Mouse (Mus musculus): ENCODE measurements at regions not wholly inside any gene's neighbourhood (a gene's known extent, or its start where the extent isn't known, plus 50 kb on each side); places are given as distances from the start of the nearest gene placed in this dataset.

- ATAC-seq (ENCODE audit: low read depth), result no peak
- no peaks in the 10 kb centered on the region for H3K27me3 ChIP-seq (ENCODE audit: control insufficient read depth, insufficient read depth, low read depth, low read length)
- no peaks in the 10 kb centered on the region for H3K36me3 ChIP-seq (ENCODE audit: control insufficient read depth, insufficient read depth)
- WGBS (ENCODE audit: insufficient replicate concordance), result 64% methylated on average over 3 of the region's 3 CpGs
- H3K27ac ChIP-seq (ENCODE audit: low read length), result no peak overlapping the region
- H3K9ac ChIP-seq (ENCODE audit: low read depth, low read length), result no peak overlapping the region
- no peaks in the 10 kb centered on the region for H3K4me1 ChIP-seq (ENCODE audit: control insufficient read depth, low read depth, low read length)
- H3K4me3 ChIP-seq (ENCODE audit: low read depth, low read length), result no peak overlapping the region
- H3K4me2 ChIP-seq (ENCODE audit: low read depth, low read length), result no peak overlapping the region
- no peaks in the 10 kb centered on the region for H3K9me3 ChIP-seq (replicated peaks; ENCODE audit: control insufficient read depth, low read length)
Observed at GRCm38 (mm10) chr16:93102174-93102573, 276.2 kb upstream of the Runx1 start.

- ATAC-seq (ENCODE audit: low read depth), result no peak
- WGBS (ENCODE audit: insufficient replicate concordance), result 58% methylated on average over 8 of the region's 8 CpGs
Observed at GRCm38 (mm10) chr16:93098057-93098456, 272.1 kb upstream of the Runx1 start.

GRCm38 (mm10) chr16:93096175-93096574 is 270.2 kb upstream of the Runx1 start:
- no peak overlapping the region for H3K27ac ChIP-seq (ENCODE audit: low read length)
- no peak overlapping the region for H3K4me3 ChIP-seq (ENCODE audit: low read depth, low read length)
- no peaks in the 10 kb centered on the region for H3K27me3 ChIP-seq (ENCODE audit: control insufficient read depth, insufficient read depth, low read depth, low read length)
- no peaks in the 10 kb centered on the region for H3K4me1 ChIP-seq (ENCODE audit: control insufficient read depth, low read depth, low read length)
- H3K9ac ChIP-seq (ENCODE audit: low read depth, low read length), result no peak overlapping the region
- no peak overlapping the region for H3K4me2 ChIP-seq (ENCODE audit: low read depth, low read length)
- 70% methylated on average over 5 of the region's 5 CpGs for WGBS (ENCODE audit: insufficient replicate concordance)
- ATAC-seq (ENCODE audit: low read depth), result no peak
- H3K9me3 ChIP-seq (replicated peaks; ENCODE audit: control insufficient read depth, low read length), result no peaks in the 10 kb centered on the region
- no peaks in the 10 kb centered on the region for H3K36me3 ChIP-seq (ENCODE audit: control insufficient read depth, insufficient read depth)

More at GRCm38 (mm10) chr16:93098057-93098456, 272.1 kb upstream of the Runx1 start:
- no peak overlapping the region for H3K4me3 ChIP-seq (ENCODE audit: low read depth, low read length)
- no peak overlapping the region for H3K27ac ChIP-seq (ENCODE audit: low read length)
- H3K9me3 ChIP-seq (replicated peaks; ENCODE audit: control insufficient read depth, low read length), result no peaks in the 10 kb centered on the region
- no peaks in the 10 kb centered on the region for H3K36me3 ChIP-seq (ENCODE audit: control insufficient read depth, insufficient read depth)
- no peaks in the 10 kb centered on the region for H3K27me3 ChIP-seq (ENCODE audit: control insufficient read depth, insufficient read depth, low read depth, low read length)
- no peak overlapping the region for H3K4me2 ChIP-seq (ENCODE audit: low read depth, low read length)
- H3K9ac ChIP-seq (ENCODE audit: low read depth, low read length), result no peak overlapping the region
- H3K4me1 ChIP-seq (ENCODE audit: control insufficient read depth, low read depth, low read length), result no peaks in the 10 kb centered on the region

- H3K9ac ChIP-seq (ENCODE audit: low read depth, low read length), result no peak overlapping the region
- H3K4me3 ChIP-seq (ENCODE audit: low read depth, low read length), result no peak overlapping the region
- ATAC-seq (ENCODE audit: low read depth), result no peak
- H3K27me3 ChIP-seq (ENCODE audit: control insufficient read depth, insufficient read depth, low read depth, low read length), result no peaks in the 10 kb centered on the region
- H3K27ac ChIP-seq (ENCODE audit: low read length), result no peak overlapping the region
- H3K4me1 ChIP-seq (ENCODE audit: control insufficient read depth, low read depth, low read length), result no peaks in the 10 kb centered on the region
- H3K36me3 ChIP-seq (ENCODE audit: control insufficient read depth, insufficient read depth), result no peaks in the 10 kb centered on the region
- H3K4me2 ChIP-seq (ENCODE audit: low read depth, low read length), result no peak overlapping the region
- 52% methylated on average over 7 of the region's 7 CpGs for WGBS (ENCODE audit: insufficient replicate concordance)
- no peaks in the 10 kb centered on the region for H3K9me3 ChIP-seq (replicated peaks; ENCODE audit: control insufficient read depth, low read length)
Observed at GRCm38 (mm10) chr16:93092796-93093195, 266.8 kb upstream of the Runx1 start.

- Histone ChIP-seq H3K4me3 (ENCODE audit: low read depth, low read length) (no peak overlapping the region), H3K9ac (ENCODE audit: low read depth, low read length) (no peak overlapping the region), H3K27ac (ENCODE audit: low read length) (no peak overlapping the region), H3K9me3 (replicated peaks; ENCODE audit: control insufficient read depth, low read length) (no peaks in the 10 kb centered on the region), H3K4me1 (ENCODE audit: control insufficient read depth, low read depth, low read length) (no peaks in the 10 kb centered on the region), H3K27me3 (ENCODE audit: control insufficient read depth, insufficient read depth, low read depth, low read length) (no peaks in the 10 kb centered on the region), H3K4me2 (ENCODE audit: low read depth, low read length) (no peak overlapping the region), H3K36me3 (ENCODE audit: control insufficient read depth, insufficient read depth) (no peaks in the 10 kb centered on the region)
- 75% methylated on average over 10 of the region's 10 CpGs for WGBS (ENCODE audit: insufficient replicate concordance)
- no peak for ATAC-seq (ENCODE audit: low read depth)
Observed at GRCm38 (mm10) chr16:93085227-93085883, 259.4 kb upstream of the Runx1 start.

GRCm38 (mm10) chr16:93083756-93084155 is 257.8 kb upstream of the Runx1 start:
- Histone ChIP-seq H3K27ac (ENCODE audit: low read length) (no peak overlapping the region), H3K4me3 (ENCODE audit: low read depth, low read length) (no peak overlapping the region), H3K36me3 (ENCODE audit: control insufficient read depth, insufficient read depth) (no peaks in the 10 kb centered on the region), H3K9me3 (replicated peaks; ENCODE audit: control insufficient read depth, low read length) (no peaks in the 10 kb centered on the region), H3K9ac (ENCODE audit: low read depth, low read length) (no peak overlapping the region), H3K4me1 (ENCODE audit: control insufficient read depth, low read depth, low read length) (no peaks in the 10 kb centered on the region), H3K27me3 (ENCODE audit: control insufficient read depth, insufficient read depth, low read depth, low read length) (no peaks in the 10 kb centered on the region), H3K4me2 (ENCODE audit: low read depth, low read length) (no peak overlapping the region)
- 46% methylated on average over 2 of the region's 2 CpGs for WGBS (ENCODE audit: insufficient replicate concordance)
- no peak for ATAC-seq (ENCODE audit: low read depth)

GRCm38 (mm10) chr16:93083142-93083541 is 257.2 kb upstream of the Runx1 start:
- 43% methylated on average over 1 of the region's 1 CpGs for WGBS (ENCODE audit: insufficient replicate concordance)
- Histone ChIP-seq H3K27ac (ENCODE audit: low read length) (no peak overlapping the region), H3K9me3 (replicated peaks; ENCODE audit: control insufficient read depth, low read length) (no peaks in the 10 kb centered on the region), H3K36me3 (ENCODE audit: control insufficient read depth, insufficient read depth) (no peaks in the 10 kb centered on the region), H3K27me3 (ENCODE audit: control insufficient read depth, insufficient read depth, low read depth, low read length) (no peaks in the 10 kb centered on the region), H3K4me1 (ENCODE audit: control insufficient read depth, low read depth, low read length) (no peaks in the 10 kb centered on the region), H3K4me3 (ENCODE audit: low read depth, low read length) (no peak overlapping the region), H3K9ac (ENCODE audit: low read depth, low read length) (no peak overlapping the region), H3K4me2 (ENCODE audit: low read depth, low read length) (no peak overlapping the region)
- no peak for ATAC-seq (ENCODE audit: low read depth)

- Histone ChIP-seq H3K27me3 (ENCODE audit: control insufficient read depth, insufficient read depth, low read depth, low read length) (no peaks in the 10 kb centered on the region), H3K4me2 (ENCODE audit: low read depth, low read length) (no peak overlapping the region), H3K4me1 (ENCODE audit: control insufficient read depth, low read depth, low read length) (no peaks in the 10 kb centered on the region), H3K27ac (ENCODE audit: low read length) (no peak overlapping the region), H3K9me3 (replicated peaks; ENCODE audit: control insufficient read depth, low read length) (no peaks in the 10 kb centered on the region), H3K36me3 (ENCODE audit: control insufficient read depth, insufficient read depth) (no peaks in the 10 kb centered on the region), H3K9ac (ENCODE audit: low read depth, low read length) (no peak overlapping the region), H3K4me3 (ENCODE audit: low read depth, low read length) (no peak overlapping the region)
- no peak for ATAC-seq (ENCODE audit: low read depth)
- 72% methylated on average over 2 of the region's 2 CpGs for WGBS (ENCODE audit: insufficient replicate concordance)
Observed at GRCm38 (mm10) chr16:93081533-93081932, 255.6 kb upstream of the Runx1 start.

GRCm38 (mm10) chr16:93079660-93080390 is 253.9 kb upstream of the Runx1 start:
- ATAC-seq (ENCODE audit: low read depth), result no peak
- Histone ChIP-seq H3K4me2 (ENCODE audit: low read depth, low read length) (no peak overlapping the region), H3K36me3 (ENCODE audit: control insufficient read depth, insufficient read depth) (no peaks in the 10 kb centered on the region), H3K9me3 (replicated peaks; ENCODE audit: control insufficient read depth, low read length) (no peaks in the 10 kb centered on the region), H3K4me1 (ENCODE audit: control insufficient read depth, low read depth, low read length) (no peaks in the 10 kb centered on the region), H3K4me3 (ENCODE audit: low read depth, low read length) (no peak overlapping the region), H3K9ac (ENCODE audit: low read depth, low read length) (no peak overlapping the region), H3K27me3 (ENCODE audit: control insufficient read depth, insufficient read depth, low read depth, low read length) (no peaks in the 10 kb centered on the region), H3K27ac (ENCODE audit: low read length) (no peak overlapping the region)
- 58% methylated on average over 17 of the region's 17 CpGs for WGBS (ENCODE audit: insufficient replicate concordance)
